Mouse (Mus musculus): ENCODE data around the gene Babam2.

Gene Babam2

GRCm38 (mm10) chr5:32058481-32059253 is 361.2 kb downstream of the Babam2 start:
- DNase-seq: no peak

DNA sequence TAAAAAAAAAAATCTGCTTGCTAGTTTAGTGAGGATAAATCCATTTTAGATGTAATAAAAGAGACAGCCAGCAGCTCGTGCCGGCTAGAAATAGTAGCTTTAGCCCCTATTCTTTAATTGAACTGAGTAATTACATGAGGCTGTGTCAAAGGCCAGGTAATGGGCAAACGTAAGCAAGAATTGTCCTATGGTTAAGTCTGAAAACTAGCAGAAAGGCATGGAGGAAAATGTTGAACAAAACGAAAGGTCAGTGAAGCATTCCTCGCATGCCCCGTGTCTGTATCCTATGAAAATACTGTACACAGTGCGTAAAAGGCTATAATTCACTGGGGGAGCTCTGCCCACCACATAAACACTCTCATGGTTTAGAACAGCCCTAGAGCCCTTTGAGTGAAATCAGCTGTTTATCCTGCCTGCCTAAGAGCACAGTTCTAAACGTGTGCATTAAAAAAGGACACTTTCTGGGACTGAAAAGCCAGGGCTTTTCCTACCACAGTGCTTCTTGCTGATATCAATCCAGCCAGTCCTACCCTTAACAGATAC is 361.8 kb downstream of the Babam2 start:
- no peak for DNase-seq

DNA sequence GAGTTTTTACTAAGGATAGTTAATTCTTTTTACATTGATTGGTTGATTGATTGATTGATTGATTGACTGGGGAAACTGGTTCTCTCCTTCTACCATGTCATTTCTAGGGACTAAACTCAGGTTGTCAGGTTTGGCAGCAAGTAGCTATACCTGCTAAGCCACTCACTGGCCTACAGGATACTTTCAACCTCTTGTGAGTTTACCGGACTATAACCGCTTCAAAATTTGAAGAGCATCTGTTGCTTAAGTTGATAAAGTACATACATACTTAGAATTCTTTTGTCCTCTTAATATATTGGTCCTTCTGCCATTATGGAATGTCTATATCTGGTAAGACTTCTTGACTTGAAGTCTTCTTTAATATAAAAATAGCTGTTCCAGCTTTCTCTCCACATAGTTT is 363.0 kb downstream of the Babam2 start:
- DNase-seq: no peak

DNA sequence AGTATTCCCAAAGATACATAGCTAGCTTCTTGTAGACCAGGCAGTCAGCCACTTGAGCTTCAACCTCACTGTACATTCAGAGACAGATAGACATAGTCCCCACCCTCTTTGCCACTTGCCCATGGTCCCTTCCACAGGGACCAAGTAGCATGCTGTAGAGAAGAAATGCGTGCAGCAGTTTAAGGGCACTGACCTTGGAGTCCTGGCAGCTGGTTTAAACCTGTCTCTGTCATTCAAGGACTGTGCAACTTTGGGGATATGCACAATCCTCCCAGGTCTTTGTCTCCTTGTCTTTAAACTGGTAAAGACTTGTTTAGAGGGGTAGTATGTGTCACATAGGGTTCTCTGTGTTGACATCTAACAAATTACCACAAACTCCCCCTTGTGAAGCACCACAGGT is 364.4 kb downstream of the Babam2 start:
- DNase-seq: no peak

DNA sequence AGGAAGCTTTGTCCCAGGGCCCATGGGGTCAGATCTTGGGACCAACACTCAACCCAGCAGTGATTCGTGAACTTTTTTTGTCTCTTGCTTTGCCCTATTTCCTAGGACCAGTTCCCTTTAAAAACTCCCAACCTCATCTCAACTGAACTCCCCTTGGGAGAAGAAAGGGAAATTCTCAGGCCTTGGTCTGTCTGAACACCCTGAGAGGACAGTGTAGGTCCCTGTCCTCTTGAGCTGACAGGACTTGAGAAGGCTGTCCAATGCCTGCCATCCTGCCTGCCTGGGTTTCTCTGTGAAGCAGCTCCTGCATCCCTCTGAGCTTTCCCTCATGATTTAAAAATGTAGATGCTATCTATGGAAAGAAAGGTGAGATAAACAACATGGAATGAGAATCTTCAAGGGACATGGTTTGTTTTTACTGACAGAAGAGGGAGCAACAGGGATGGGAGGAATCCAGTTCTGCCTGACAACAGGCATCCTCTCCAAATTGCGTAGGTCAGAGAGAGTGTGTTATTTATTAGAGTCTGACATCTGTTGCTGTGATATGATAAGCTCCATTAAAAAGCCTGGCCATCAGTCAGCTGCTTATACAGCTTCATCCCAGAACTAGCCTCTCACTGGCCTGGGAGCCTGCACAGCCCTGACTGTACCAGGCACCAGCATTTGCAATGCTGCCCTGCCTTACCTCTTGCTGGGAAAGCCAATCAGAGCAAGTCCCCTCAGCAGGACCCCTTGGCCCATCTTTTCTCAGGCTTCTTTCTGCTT is 367.0 kb downstream of the Babam2 start:
- no peak for DNase-seq

GRCm38 (mm10) chr5:32066015-32066734 is 368.7 kb downstream of the Babam2 start:
- no peak for DNase-seq

GRCm38 (mm10) chr5:32066839-32067238 is 369.4 kb downstream of the Babam2 start:
- DNase-seq: no peak

- no peak for DNase-seq
These were observed 371.1 kb downstream of the Babam2 start for GRCm38 (mm10) chr5:32068616-32069015.

GRCm38 (mm10) chr5:32069096-32069495 is 371.6 kb downstream of the Babam2 start:
- DNase-seq: no peak

- DNase-seq: no peak
These were observed 372.2 kb downstream of the Babam2 start for GRCm38 (mm10) chr5:32069566-32070169.

DNA sequence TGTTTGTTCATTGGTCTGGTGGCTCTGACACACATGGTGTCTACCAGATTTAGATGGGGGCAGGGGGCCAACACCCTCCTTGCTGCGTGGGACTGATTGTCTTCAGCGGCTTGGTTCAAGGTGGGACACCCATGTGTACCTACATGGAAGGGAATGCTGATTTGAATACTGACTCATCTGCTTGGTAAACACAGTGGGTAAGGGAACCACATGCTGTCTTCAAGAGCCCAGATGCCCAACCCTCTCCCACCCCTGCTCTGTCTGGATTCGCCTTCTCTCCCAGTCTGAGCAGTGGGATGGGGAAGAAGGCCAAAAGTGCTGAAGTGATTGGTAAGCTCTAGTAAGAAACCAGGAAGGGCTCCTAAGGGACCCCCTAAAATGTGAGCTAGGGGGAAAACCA is 373.3 kb downstream of the Babam2 start:
- no peak for DNase-seq

DNA sequence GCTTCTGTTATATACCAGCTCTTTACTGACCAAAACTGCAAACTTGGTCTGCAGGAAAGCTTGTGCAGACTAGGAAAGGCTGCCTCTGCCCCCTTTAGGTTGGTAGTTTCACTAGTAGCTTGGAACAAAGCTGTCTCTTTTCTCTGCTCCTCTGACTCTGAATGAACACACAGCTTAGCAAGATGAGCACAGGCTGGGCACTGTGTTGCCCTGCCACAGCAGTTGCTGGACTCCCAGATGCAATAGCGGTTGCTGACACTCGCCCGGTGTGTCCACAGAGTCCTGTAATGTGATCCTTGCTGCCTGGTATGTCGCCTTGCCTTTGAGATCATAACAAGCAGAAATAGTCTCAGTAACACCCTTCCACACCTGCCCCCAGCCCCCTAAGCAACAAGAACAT is 373.8 kb downstream of the Babam2 start:
- no peak for DNase-seq

- DNase-seq: no peak
These were observed 374.3 kb downstream of the Babam2 start for GRCm38 (mm10) chr5:32071824-32072223.

- DNase-seq: no peak
These were observed 375.4 kb downstream of the Babam2 start for GRCm38 (mm10) chr5:32072877-32073276.

DNA sequence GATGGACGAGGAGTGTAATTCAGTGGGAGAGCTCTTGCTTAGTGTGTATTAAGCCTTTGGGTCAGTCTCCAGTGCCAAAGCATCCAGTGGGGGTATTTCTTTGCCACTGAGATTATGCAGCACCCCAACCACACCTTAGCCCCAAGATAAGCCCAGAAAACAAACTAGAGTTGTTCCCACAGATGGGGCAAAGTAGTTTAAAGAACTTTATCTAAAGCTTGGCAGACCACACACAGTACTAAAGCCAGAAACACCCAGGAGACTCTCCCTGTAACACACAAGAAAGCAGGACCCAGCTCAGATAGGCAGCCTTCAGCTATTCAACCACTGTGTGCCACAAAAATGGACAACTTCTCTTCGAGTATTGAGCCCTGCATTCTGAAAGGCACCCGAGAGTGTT is 376.6 kb downstream of the Babam2 start:
- no peak for DNase-seq

DNA sequence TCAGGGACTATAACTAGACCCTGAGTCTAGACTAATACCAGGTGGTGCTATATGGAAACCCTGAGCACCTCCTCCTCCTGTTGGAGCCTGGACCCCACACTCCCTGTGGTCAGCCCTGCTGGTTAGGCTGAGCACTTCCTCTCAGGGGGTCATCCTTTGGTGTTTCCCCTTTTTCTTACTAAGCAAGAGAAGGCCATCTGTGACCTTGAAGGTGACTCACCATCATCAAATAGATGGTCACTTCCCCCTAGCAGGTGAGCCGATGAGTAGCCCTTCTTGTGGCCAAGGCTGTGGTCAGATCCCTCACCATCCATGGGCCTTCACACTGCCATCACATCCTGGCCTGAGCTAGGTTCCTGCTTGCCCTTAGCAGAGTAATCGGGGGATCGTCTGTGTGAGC is 379.7 kb downstream of the Babam2 start:
- no peak for DNase-seq

DNA sequence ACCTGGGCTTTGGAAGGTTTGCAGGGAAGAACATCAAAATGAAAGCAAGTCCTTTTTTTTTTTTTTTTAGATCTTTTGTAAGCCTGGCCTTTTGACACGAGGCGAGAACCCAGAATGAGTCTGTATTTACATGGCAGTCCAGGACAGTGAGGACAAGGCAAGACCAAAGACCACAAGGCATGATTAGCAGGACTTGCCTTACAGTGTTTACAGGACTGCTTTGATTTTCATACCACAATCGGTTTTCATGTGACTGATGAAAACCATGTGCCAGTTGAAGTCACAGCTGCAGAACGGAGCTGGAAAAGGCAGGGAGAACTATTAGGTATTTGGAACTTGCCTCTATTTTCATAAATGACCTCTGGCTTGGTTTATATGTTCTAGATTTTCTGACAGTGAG is 381.5 kb downstream of the Babam2 start:
- no peak for DNase-seq

DNA sequence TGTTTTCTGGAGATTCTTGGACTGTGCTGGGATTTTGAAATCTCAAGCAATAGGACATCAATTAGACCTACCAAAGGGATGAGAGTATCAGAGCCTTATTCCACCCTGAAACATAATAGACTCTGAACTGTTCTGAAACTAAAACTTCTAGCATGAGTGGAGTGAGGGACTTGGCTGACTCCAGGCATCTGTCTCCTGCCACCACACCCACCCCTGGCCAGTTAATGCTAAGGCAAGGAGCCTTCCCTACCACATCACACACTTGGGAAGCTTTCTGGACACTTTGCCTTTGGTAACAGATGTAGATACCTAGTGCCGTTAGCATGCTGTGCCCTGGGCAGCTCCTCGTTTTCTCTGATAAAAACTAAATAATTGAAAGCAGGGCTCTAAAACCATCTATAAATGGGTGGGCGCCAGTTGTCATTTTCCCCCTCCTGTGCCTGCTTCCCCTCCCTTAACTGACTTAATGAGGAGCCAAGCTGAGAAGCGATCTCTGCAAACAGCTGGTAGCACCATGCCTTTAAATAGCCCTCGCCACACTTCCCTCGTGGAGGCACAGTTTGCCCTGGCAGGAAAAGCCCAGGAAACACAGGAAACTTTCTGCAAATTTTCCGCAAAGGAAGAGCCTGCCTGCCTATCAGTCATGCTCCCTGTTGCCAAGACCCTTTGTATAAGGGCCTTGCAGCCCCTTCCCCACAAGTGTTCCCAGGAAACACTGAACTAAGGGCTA is 383.2 kb downstream of the Babam2 start:
- DNase-seq: no peak

GRCm38 (mm10) chr5:32084401-32084804 is 386.9 kb downstream of the Babam2 start:
- no peak for DNase-seq

- DNase-seq: no peak
These were observed 388.1 kb downstream of the Babam2 start for GRCm38 (mm10) chr5:32085566-32085965.

GRCm38 (mm10) chr5:32085971-32086370 is 388.5 kb downstream of the Babam2 start:
- DNase-seq: no peak

DNA sequence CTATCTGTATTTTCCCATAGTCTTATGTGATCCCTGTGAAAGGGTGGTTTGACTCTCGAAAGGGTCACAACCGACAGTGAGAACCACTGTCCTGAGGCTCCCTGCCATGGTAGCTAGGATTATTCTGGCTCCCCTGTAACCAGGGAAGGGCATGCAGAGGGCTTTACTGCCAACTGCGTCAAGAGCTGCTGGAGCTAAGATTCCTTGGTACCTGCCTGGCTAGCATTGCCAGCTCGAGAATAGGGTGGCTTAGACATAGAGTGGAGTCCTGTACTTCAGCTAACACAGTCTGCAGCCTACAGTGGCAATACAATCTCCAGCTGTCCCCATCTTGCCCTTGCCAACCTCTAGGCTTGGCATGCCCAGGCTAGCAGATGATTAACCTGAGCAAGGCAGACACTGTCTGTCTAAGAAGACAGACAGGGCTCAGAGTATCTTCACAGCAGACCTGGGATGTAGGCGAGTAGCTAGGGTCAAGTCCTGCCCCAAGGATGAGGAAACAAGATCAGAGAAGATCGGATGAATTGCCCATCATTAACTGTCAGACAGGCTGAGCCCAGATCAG is 389.1 kb downstream of the Babam2 start:
- DNase-seq: no peak

Data from thymus, postnatal 4 days (tissue).